9 mouse cellular contexts compared by ENCODE assay signal in genomic region chr1:75704832-75705650, GRCm38 (mm10).
DNase-seq lines count a peak whose midpoint lies in the region; ATAC-seq and TF ChIP-seq lines count a peak whose summit lies in the region.
"Had no signal": no experiment of that assay in that cellular context is flagged by ENCODE, and none has a peak within 500 bp of the region (broad histone marks: within the 10 kb centered on the region; RNA-seq: fewer than 3 reads in every experiment).

No protein-coding gene starts in this region.

- no peak for TF ChIP-seq POLR2A in cortical plate, adult 2 months (IDR thresholded peaks at IDR 0.05; ENCODE audit: extremely low read depth, insufficient read depth, low read length)

- no peak for DNase-seq in heart, embryonic 10.5 days (ENCODE audit: low spot score)
- peak; percentile 2 to 26 for DNase-seq in heart, postnatal 14 days
- peak; percentile 34 for DNase-seq in telencephalon, adult 2 months (ENCODE audit: low read depth, low spot score)
- no peak for DNase-seq in spleen, postnatal 36 days (ENCODE audit: low spot score in 2 of 2)
- no peak for DNase-seq in adrenal gland, adult 8-10 months

- H3K9ac ChIP-seq in heart, embryonic 16.5 days (ENCODE audit: low read length): no peak overlapping the region
- H3K9ac ChIP-seq in limb, embryonic 13.5 days: no peak overlapping the region

- H3K36me3 ChIP-seq in heart, embryonic 16.5 days (ENCODE audit: control insufficient read depth, insufficient read depth): no peaks in the 10 kb centered on the region
- no peaks in the 10 kb centered on the region for H3K36me3 ChIP-seq in heart, embryonic 10.5 days
- H3K36me3 ChIP-seq in limb, embryonic 13.5 days: no peaks in the 10 kb centered on the region

- no peaks in the 10 kb centered on the region for H3K4me1 ChIP-seq in heart, embryonic 16.5 days (ENCODE audit: control insufficient read depth, insufficient read depth, low read length)
- H3K4me1 ChIP-seq in heart, embryonic 10.5 days: peaks cover 4% of the 10 kb centered on the region; the same call in 1 of the 2 replicates
- H3K4me1 ChIP-seq in cortical plate, adult 2 months (ENCODE audit: control insufficient read depth, insufficient read depth, low read length): peaks cover 2% of the 10 kb centered on the region
- peaks cover 14% of the 10 kb centered on the region for H3K4me1 ChIP-seq in limb, embryonic 13.5 days

- H3K4me2 ChIP-seq in heart, embryonic 16.5 days (ENCODE audit: low read depth, low read length): peak overlapping the region; percentile 14; the same call in 1 of the 2 replicates
- peak overlapping the region; percentile 31 for H3K4me2 ChIP-seq in limb, embryonic 13.5 days (replicated peaks)

- H3K27me3 ChIP-seq in heart, embryonic 16.5 days (ENCODE audit: control insufficient read depth, insufficient read depth, low read length): no peaks in the 10 kb centered on the region
- peaks cover 7% of the 10 kb centered on the region; the same call in 1 of the 2 replicates for H3K27me3 ChIP-seq in heart, embryonic 10.5 days (ENCODE audit: insufficient read depth, poor library complexity, severe bottlenecking)
- H3K27me3 ChIP-seq in limb, embryonic 13.5 days: no peaks in the 10 kb centered on the region
- H3K27me3 ChIP-seq: CH12.LX had no signal

- no peak for ATAC-seq in heart, embryonic 16.5 days (replicated peaks; ENCODE audit: extremely low read depth, insufficient read depth, low FRiP score)
- peak; percentile 36; the same call in 1 of the 2 replicates for ATAC-seq in limb, embryonic 13.5 days (ENCODE audit: low FRiP score, low read depth)

- no peaks in the 10 kb centered on the region for H3K9me3 ChIP-seq in heart, embryonic 16.5 days (replicated peaks; ENCODE audit: control insufficient read depth, low read length)
- no peaks in the 10 kb centered on the region for H3K9me3 ChIP-seq in heart, embryonic 10.5 days
- H3K9me3 ChIP-seq in limb, embryonic 13.5 days: no peaks in the 10 kb centered on the region

- H3K4me3 ChIP-seq in heart, embryonic 16.5 days (ENCODE audit: low read length): no peak overlapping the region
- no peak overlapping the region for H3K4me3 ChIP-seq in heart, embryonic 10.5 days
- H3K4me3 ChIP-seq in cortical plate, adult 2 months (ENCODE audit: insufficient read depth, low read length): peak overlapping the region; percentile 23; the same call in 1 of the 2 replicates
- H3K4me3 ChIP-seq in limb, embryonic 13.5 days: no peak overlapping the region

- H3K27ac ChIP-seq in heart, embryonic 16.5 days (ENCODE audit: low read length): no peak overlapping the region
- H3K27ac ChIP-seq in heart, embryonic 10.5 days: no peak overlapping the region
- no peak overlapping the region for H3K27ac ChIP-seq in cortical plate, adult 2 months (ENCODE audit: insufficient read depth, low read length)
- peak overlapping the region; percentile 29; the same call in 1 of the 2 replicates for H3K27ac ChIP-seq in limb, embryonic 13.5 days

- TF ChIP-seq CTCF in cortical plate, adult 2 months (IDR thresholded peaks at IDR 0.05; ENCODE audit: extremely low read depth, insufficient read depth, low read length): no peak

- 53% methylated on average over 24 of the region's 24 CpGs for WGBS in heart, embryonic 16.5 days
- 58% methylated on average over 24 of the region's 24 CpGs for WGBS in heart, embryonic 10.5 days
- whole genome bisulfite sequencing in limb, embryonic 13.5 days: 33% methylated on average over 24 of the region's 24 CpGs

- intact Hi-C loops in heart, postnatal 14 days (cut with DNase I): no loop called here

Comparison
In these comparisons a context has a peak if more than half of its experiments do, and no peak if none do; other contexts are left out.
1. DNase-seq: peak in heart, postnatal 14 days (2 of 2) and telencephalon, adult 2 months (single experiment); none in heart, embryonic 10.5 days (single experiment), spleen, postnatal 36 days (0 of 2) and adrenal gland, adult 8-10 months (single experiment).